11 mouse cellular contexts compared by ENCODE assay signal in genomic region chr19:26973058-26973457, GRCm38 (mm10).
DNase-seq lines count a peak whose midpoint lies in the region; ATAC-seq and TF ChIP-seq lines count a peak whose summit lies in the region.
"Had no signal": no experiment of that assay in that cellular context is flagged by ENCODE, and none has a peak within 500 bp of the region (broad histone marks: within the 10 kb centered on the region; RNA-seq: fewer than 3 reads in every experiment).

No protein-coding gene starts in this region.

- no peak overlapping the region for H3K9ac ChIP-seq in forebrain, postnatal 0 days
- no peak overlapping the region for H3K9ac ChIP-seq in forebrain, embryonic 12.5 days
- H3K9ac ChIP-seq: embryonic facial prominence, embryonic 13.5 days had no signal

- no peaks in the 10 kb centered on the region for H3K9me3 ChIP-seq in forebrain, postnatal 0 days (ENCODE audit: low read length)
- no peaks in the 10 kb centered on the region for H3K9me3 ChIP-seq in forebrain, embryonic 12.5 days
- H3K9me3 ChIP-seq: embryonic facial prominence, embryonic 13.5 days had no signal

- H3K4me3 ChIP-seq in forebrain, postnatal 0 days (ENCODE audit: low read depth, low read length) = no peak overlapping the region
- no peak overlapping the region for H3K4me3 ChIP-seq in forebrain, embryonic 12.5 days (replicated peaks)
- H3K4me3 ChIP-seq in kidney, adult 2 months (ENCODE audit: insufficient read depth, low read depth, low read length) = no peak overlapping the region
- H3K4me3 ChIP-seq: embryonic facial prominence, embryonic 13.5 days; myocyte had no signal

- peak; percentile 68 for DNase-seq in forebrain, postnatal 0 days
- peak; percentile 15 to 29 for DNase-seq in kidney, postnatal 4 days
- DNase-seq in kidney, adult 2 months = no peak
- DNase-seq in 416B (ENCODE audit: low read depth) = peak; percentile 28
- peak; percentile 69 for DNase-seq in brain, embryonic 14.5 days (ENCODE audit: low read depth)
- DNase-seq in testis, postnatal 10 days (ENCODE audit: low spot score) = no peak
- no peak for DNase-seq in cerebellum, adult 18-20 months
- DNase-seq: kidney, adult 11 months had no signal

- WGBS in forebrain, postnatal 0 days = 83% methylated on average over 1 of the region's 1 CpGs
- 79% methylated on average over 1 of the region's 1 CpGs for WGBS in forebrain, embryonic 12.5 days
- 69% methylated on average over 1 of the region's 1 CpGs for WGBS in kidney, adult 2 months

- peak; percentile 90 for ATAC-seq in forebrain, postnatal 0 days
- no peak for ATAC-seq in forebrain, embryonic 12.5 days (ENCODE audit: low FRiP score)

- H3K4me1 ChIP-seq in forebrain, postnatal 0 days (ENCODE audit: insufficient read depth) = no peaks in the 10 kb centered on the region; the same call in 1 of the 2 replicates
- H3K4me1 ChIP-seq in forebrain, embryonic 12.5 days = peaks cover 16% of the 10 kb centered on the region
- H3K4me1 ChIP-seq in kidney, adult 2 months (ENCODE audit: control insufficient read depth, insufficient read depth, low read length) = no peaks in the 10 kb centered on the region

- no peak for TF ChIP-seq POLR2A in kidney, adult 2 months (IDR thresholded peaks at IDR 0.05; ENCODE audit: low read depth, low read length)
- TF ChIP-seq POLR2A in brain, embryonic 14.5 days (IDR thresholded peaks at IDR 0.05; ENCODE audit: borderline replicate concordance, extremely low read depth, insufficient read depth, insufficient read length, poor library complexity, severe bottlenecking) = no peak

- H3K27me3 ChIP-seq in forebrain, postnatal 0 days (ENCODE audit: insufficient read depth, low read length) = no peaks in the 10 kb centered on the region
- no peaks in the 10 kb centered on the region for H3K27me3 ChIP-seq in forebrain, embryonic 12.5 days
- no peaks in the 10 kb centered on the region for H3K27me3 ChIP-seq in kidney, adult 2 months (replicated peaks; ENCODE audit: control insufficient read depth, insufficient read depth, low read length)
- H3K27me3 ChIP-seq: embryonic facial prominence, embryonic 13.5 days had no signal

- no peak overlapping the region for H3K4me2 ChIP-seq in forebrain, postnatal 0 days (ENCODE audit: low read depth)
- H3K4me2 ChIP-seq in forebrain, embryonic 12.5 days = no peak overlapping the region
- H3K4me2 ChIP-seq: embryonic facial prominence, embryonic 13.5 days had no signal

- TF ChIP-seq CTCF in forebrain, postnatal 0 days (IDR thresholded peaks at IDR 0.05; ENCODE audit: low read depth) = peak; percentile 74
- no peak; the same call in 1 of the 2 replicates for TF ChIP-seq CTCF in kidney, adult 2 months (conservative IDR thresholded peaks at IDR 0.05; ENCODE audit: insufficient read depth, insufficient read length, low read depth, low read length)
- peak; percentile 37; the same call in 1 of the 2 replicates for TF ChIP-seq CTCF in brain, embryonic 14.5 days (IDR thresholded peaks at IDR 0.05; ENCODE audit: borderline replicate concordance, extremely low read depth, insufficient read depth, insufficient read length)

- no peak overlapping the region for H3K27ac ChIP-seq in forebrain, postnatal 0 days (ENCODE audit: low read depth, low read length)
- no peak overlapping the region for H3K27ac ChIP-seq in forebrain, embryonic 12.5 days
- no peak overlapping the region for H3K27ac ChIP-seq in kidney, adult 2 months (ENCODE audit: insufficient read depth, low read depth, low read length)
- H3K27ac ChIP-seq: embryonic facial prominence, embryonic 13.5 days had no signal

- H3K36me3 ChIP-seq in forebrain, postnatal 0 days (ENCODE audit: insufficient read depth) = no peaks in the 10 kb centered on the region
- H3K36me3 ChIP-seq in forebrain, embryonic 12.5 days (replicated peaks) = no peaks in the 10 kb centered on the region
- no peaks in the 10 kb centered on the region for H3K36me3 ChIP-seq in kidney, adult 2 months (ENCODE audit: control insufficient read depth, insufficient read depth, low read length)
- H3K36me3 ChIP-seq: embryonic facial prominence, embryonic 13.5 days had no signal

Comparison
In these comparisons a context has a peak if more than half of its experiments do, and no peak if none do; other contexts are left out.
1. DNase-seq: peak in forebrain, postnatal 0 days (single experiment), kidney, postnatal 4 days (2 of 2), 416B (single experiment) and brain, embryonic 14.5 days (single experiment); none in kidney, adult 2 months (single experiment), testis, postnatal 10 days (single experiment) and cerebellum, adult 18-20 months (0 of 2).